Mouse (Mus musculus) hindbrain, embryonic 10.5 days (tissue): ENCODE data around the gene Pax3. TPM values are rescaled to one million over a fixed set of nuclear protein-coding genes. Genes with fewer than 3 reads are reported as not detected.
A peak's percentile ranks its signal among the peaks of the same experiment; 100 is the strongest.

ENCODE experiments used
- DNase-seq: peaks from one replicate; pipeline ENCODE4 v3.0.0-alpha.2; 2017; ENCODE audit warnings: low spot score
- H3K27ac ChIP-seq: fragments of 300-500 bp; sonication (generic); 2 replicates; pipeline ENCODE4 v1.5.1; 2016; ENCODE audit warnings: mild to moderate bottlenecking, moderate library complexity
- H3K27me3 ChIP-seq: fragments of 300-500 bp; sonication (generic); 2 replicates; pipeline ENCODE4 v1.6.1; 2016; ENCODE audit warnings: mild to moderate bottlenecking; ENCODE audit not compliant: poor library complexity, insufficient read depth, severe bottlenecking
- H3K36me3 ChIP-seq: fragments of 300-500 bp; sonication (generic); 2 replicates; pipeline ENCODE4 v1.6.1; 2016; ENCODE audit warnings: mild to moderate bottlenecking, moderate library complexity
- H3K4me1 ChIP-seq: fragments of 300-500 bp; sonication (generic); replicated peaks from 2 replicates; pipeline ENCODE4 v1.6.1; 2016; ENCODE audit warnings: mild to moderate bottlenecking
- H3K4me3 ChIP-seq: fragments of 300-500 bp; sonication (generic); 2 replicates; pipeline ENCODE4 v1.5.1; 2016; ENCODE audit warnings: mild to moderate bottlenecking, moderate library complexity
- H3K9me3 ChIP-seq: fragments of 300-500 bp; sonication (generic); 2 replicates; pipeline ENCODE4 v1.6.1; 2016; ENCODE audit warnings: mild to moderate bottlenecking, moderate library complexity
- WGBS: fragments of 180-500 bp; shearing (Covaris S2); methylation state at CpG from one replicate; pipeline ENCODE4 v1.1.7; 2016; 5-methylcytosine and 5-hydroxymethylcytosine counted together
- polyA plus RNA-seq: library from polyadenylated mRNA; unstranded; fragments of >200 nt; fragmentation: Nextera tagmentation; extraction: Ambion mirVana; gene quantifications from 2 replicates; pipeline ENCODE4 v1.2.1, GENCODE M21; 2016

Pax3 gene
- polyA plus RNA-seq, 1 experiment from 2014 or later = 54.6 TPM

DNA sequence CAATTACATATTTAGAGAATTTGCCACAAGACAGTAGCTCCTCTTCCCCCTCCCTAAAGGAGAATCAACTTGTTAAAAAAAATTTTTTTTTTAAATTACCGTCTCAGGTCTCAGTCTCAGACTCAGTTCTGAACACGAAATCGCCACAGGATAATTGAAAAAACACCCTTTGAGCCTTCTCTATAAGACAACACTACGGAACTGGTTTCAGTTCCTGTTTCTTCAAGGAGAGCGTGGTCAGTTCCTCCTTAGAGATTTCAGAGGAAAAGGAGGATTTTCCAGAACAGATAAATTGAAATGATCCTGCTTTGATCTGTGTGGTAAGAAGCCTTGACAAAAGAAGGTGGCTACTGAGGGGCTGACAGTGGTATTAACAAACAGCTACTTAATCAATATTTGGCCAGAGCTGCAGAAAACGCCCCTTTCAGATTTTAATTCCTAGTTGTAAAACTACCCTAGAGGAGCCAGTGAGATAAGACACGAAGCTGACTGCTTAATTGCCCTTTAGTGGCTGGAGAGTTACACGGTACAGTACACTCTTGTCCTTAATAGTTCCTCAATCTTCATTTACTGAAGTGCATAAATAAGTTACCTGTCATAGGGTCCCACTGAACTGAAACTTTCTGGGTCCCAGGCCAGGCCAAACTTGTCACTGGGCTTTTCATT lies 9.7 kb downstream of the Pax3 start:
- peak; percentile 6 for DNase-seq
- H3K27me3 ChIP-seq = peaks cover 99% of the 10 kb centered on the region
- H3K27ac ChIP-seq = peak overlapping the region; percentile 95
- no peaks in the 10 kb centered on the region for H3K9me3 ChIP-seq
- peak overlapping the region; percentile 72 for H3K4me3 ChIP-seq
- peaks cover 81% of the 10 kb centered on the region for H3K4me1 ChIP-seq
- peaks cover 34% of the 10 kb centered on the region for H3K36me3 ChIP-seq
- 9% methylated on average over 8 of the region's 8 CpGs for WGBS

DNA sequence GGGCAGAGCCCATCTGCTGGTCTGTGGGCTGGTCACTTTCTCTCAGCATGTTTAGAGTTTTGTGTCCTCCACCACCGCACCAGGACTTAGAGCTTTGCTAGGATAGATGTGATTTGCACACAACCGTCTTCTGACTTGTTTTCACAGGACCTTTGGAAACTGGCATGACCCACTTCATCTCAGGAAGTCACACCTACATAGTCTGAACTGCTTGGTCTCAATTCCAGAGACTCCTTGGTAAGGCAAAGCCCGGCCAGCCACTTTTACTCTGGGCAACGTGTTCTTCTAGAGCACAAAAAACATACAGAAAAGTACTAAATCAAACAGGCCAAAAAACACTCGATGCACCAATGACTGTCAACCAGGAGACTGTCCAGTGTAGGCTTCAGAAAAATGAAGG lies 14.0 kb downstream of the Pax3 start:
- peaks cover 48% of the 10 kb centered on the region for H3K36me3 ChIP-seq
- H3K27ac ChIP-seq = peak overlapping the region; percentile 35; the same call in 1 of the 2 replicates
- peaks cover 99% of the 10 kb centered on the region for H3K27me3 ChIP-seq
- H3K4me1 ChIP-seq = peaks cover 64% of the 10 kb centered on the region
- 46% methylated on average over 5 of the region's 5 CpGs for WGBS
- no peak overlapping the region for H3K4me3 ChIP-seq
- H3K9me3 ChIP-seq = no peaks in the 10 kb centered on the region
- DNase-seq = peak; percentile 24

DNA sequence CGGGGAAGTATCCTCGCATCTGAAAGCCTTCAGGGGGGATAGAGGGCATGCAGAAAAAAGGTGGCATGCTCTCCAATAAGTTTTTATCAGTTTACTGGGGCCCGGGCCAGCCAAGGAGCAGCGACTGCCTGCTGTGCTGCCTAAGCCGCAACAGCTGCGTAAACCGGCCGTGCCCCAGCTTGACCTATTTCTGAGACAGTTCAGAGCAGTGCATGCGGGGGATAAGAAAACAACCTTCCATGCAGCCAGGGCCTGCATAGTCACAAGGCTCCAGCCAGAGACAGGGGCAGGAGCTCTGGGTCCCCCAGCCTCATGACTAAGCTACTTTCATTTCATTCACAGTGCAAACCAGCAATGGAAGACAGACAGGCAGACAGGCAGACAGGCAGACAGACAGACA lies 15.1 kb downstream of the Pax3 start:
- 3% methylated on average over 9 of the region's 9 CpGs for WGBS
- peak overlapping the region; percentile 20; the same call in 1 of the 2 replicates for H3K4me3 ChIP-seq
- peaks cover 97% of the 10 kb centered on the region for H3K27me3 ChIP-seq
- peaks cover 60% of the 10 kb centered on the region for H3K4me1 ChIP-seq
- peak; percentile 73 for DNase-seq
- H3K36me3 ChIP-seq = peaks cover 56% of the 10 kb centered on the region
- H3K9me3 ChIP-seq = no peaks in the 10 kb centered on the region
- peak overlapping the region; percentile 46 for H3K27ac ChIP-seq

DNA sequence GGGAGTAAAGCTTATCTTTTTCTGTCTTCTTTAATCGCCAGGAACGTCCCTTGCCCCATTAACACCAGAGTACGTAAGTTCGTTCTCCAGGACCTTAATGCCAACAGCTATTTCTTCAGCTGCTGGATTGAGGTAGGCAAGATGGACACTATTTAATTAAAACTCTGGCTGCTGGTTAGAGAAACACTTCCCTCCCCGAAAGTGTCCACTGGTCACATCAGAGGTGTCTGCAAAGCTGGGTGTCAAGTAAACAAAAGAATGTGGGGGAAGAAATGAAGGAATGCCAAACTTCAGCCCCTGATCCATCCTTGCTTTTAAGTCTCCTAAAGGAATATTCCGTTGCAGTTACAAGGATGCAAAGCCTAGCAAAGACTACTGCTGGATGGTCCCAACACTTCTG lies 24.6 kb downstream of the Pax3 start:
- Histone ChIP-seq H3K27ac (peak overlapping the region; percentile 77), H3K4me1 (peaks cover 84% of the 10 kb centered on the region), H3K4me3 (peak overlapping the region; percentile 6; the same call in 1 of the 2 replicates), H3K36me3 (peaks cover 14% of the 10 kb centered on the region), H3K27me3 (peaks cover 93% of the 10 kb centered on the region), H3K9me3 (no peaks in the 10 kb centered on the region)
- no peak for DNase-seq
- WGBS = 25% methylated on average over 6 of the region's 6 CpGs

DNA sequence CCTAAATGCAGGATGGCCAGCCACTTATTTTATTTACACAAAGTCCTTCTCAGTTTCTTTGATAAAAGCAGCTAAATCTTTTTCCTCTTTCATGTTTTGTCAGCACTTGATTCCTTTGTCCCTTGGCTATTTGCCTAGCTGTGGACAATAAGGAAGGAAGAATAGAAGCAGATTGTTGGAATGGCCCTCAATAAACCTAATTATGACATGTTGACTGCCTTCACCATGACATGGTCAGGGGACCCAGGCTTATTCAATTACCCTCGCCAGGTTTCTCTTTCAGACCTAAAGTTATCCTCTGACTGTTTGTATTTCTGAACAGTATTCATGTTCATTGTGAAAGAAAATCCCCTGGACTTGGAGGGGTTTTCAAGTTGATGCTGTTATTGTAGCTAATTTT lies 25.3 kb downstream of the Pax3 start:
- Histone ChIP-seq H3K4me1 (peaks cover 84% of the 10 kb centered on the region), H3K4me3 (peak overlapping the region; percentile 6; the same call in 1 of the 2 replicates), H3K36me3 (peaks cover 8% of the 10 kb centered on the region), H3K27ac (peak overlapping the region; percentile 77), H3K9me3 (no peaks in the 10 kb centered on the region), H3K27me3 (peaks cover 93% of the 10 kb centered on the region)
- DNase-seq = peak; percentile 2
- WGBS = 6% methylated on average over 1 of the region's 1 CpGs

DNA sequence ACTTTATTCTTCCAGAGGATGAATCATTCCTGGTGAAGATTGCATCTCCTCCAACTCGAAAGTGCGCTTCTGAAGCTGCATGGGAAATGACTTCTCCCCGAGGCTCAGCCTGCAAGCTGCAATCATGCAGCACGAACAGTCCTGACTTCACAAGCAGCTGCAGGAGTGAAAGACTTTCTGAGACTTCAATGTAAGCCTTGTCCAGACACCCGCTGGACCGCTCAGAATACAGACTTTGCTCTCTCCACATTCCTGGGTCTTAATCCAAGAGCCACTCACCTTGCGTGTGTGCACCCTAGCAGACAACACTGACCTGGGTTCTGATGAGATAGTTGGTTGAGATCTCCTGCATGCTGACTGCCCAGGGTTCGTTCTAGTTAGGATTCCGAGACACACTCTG lies 26.2 kb downstream of the Pax3 start:
- Histone ChIP-seq H3K27me3 (peaks cover 93% of the 10 kb centered on the region), H3K27ac (peak overlapping the region; percentile 77), H3K9me3 (no peaks in the 10 kb centered on the region), H3K4me1 (peaks cover 86% of the 10 kb centered on the region), H3K36me3 (peaks cover 6% of the 10 kb centered on the region), H3K4me3 (peak overlapping the region; percentile 16)
- 29% methylated on average over 9 of the region's 9 CpGs for WGBS
- DNase-seq = peak; percentile 29

DNA sequence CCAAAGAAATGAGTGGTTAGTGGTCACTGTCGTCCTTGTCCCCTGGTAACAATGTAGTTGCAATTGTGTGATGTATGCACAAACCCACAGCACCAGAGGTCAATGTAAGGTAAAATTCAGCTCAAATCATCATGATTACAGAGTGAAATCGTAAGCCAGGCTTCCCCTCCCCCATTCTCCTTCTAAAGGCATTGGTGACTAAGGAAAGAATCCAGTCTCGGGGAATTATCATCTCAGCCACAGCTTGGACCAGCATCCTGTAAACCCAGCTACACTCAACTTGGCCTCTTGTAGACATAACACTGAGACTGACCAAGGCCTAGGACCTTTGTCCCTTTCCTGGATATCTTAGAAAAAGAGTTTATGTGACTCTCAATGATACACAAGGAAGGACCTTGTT lies 28.1 kb downstream of the Pax3 start:
- Histone ChIP-seq H3K4me1 (peaks cover 96% of the 10 kb centered on the region), H3K4me3 (no peak overlapping the region; the same call in 1 of the 2 replicates), H3K9me3 (no peaks in the 10 kb centered on the region), H3K27ac (peak overlapping the region; percentile 41; the same call in 1 of the 2 replicates), H3K36me3 (peaks cover 18% of the 10 kb centered on the region; the same call in 1 of the 2 replicates), H3K27me3 (peaks cover 98% of the 10 kb centered on the region)
- 26% methylated on average over 3 of the region's 3 CpGs for WGBS
- DNase-seq = no peak

DNA sequence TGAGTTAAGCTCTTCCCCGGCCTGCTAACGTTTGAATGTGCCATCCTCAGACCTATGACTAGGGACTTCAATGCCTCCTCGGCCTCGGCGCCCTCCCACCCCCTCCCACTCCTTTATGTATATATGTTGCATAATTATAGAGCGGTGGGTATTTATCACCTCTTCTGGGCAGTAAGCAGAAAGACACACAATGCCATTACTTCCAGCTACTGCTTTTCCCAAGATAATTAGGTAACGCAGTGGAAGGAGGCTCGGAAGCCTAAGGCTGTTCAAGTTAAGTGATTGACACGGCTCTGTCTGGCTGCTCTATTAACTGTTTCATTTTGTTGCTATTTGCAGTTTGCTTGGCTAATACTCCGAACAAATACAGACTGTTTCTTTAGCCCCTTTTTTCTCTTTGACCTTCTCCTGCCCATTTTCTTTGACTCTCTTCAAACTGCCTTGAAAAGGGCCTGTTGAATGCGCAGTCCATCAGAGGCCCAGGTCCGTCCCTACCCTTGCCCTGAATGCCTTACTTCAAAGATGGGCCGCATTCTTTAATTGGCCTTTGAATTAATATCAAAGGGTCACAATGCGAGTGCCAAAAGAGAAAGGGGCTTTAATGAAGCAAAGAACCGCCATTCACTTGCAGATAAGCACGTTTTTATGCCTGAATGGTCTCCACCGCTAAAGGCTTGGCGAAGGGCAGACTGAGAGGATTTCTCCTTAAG lies 29.2 kb downstream of the Pax3 start:
- peak; percentile 63 for DNase-seq
- Histone ChIP-seq H3K4me1 (peaks cover 91% of the 10 kb centered on the region), H3K9me3 (no peaks in the 10 kb centered on the region), H3K4me3 (0 out of 2 replicates have a peak overlapping the region, but pooled peaks have one; percentile 2), H3K27ac (peak overlapping the region; percentile 77; the same call in 1 of the 2 replicates), H3K36me3 (peaks cover 18% of the 10 kb centered on the region; the same call in 1 of the 2 replicates), H3K27me3 (peaks cover 98% of the 10 kb centered on the region)
- WGBS = 16% methylated on average over 18 of the region's 18 CpGs

DNA sequence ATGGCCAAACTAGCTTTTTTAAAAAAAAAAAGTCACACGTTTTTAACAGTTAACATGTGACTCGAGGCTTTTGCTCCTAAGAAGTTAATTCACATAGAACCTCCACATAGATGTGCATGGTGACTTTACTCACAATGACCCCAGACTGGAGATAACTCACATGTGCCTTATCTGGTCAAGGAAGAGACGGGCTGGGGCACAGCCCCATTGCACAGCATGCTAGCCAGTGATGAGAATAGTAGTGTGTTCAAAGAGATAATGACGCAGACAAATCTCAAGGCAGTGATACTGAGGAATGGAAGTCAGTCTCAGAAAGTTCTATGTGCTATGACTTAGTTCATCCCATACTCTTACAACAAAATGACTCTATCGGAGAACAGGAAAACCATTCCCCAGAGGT lies 35.2 kb downstream of the Pax3 start:
- Histone ChIP-seq H3K4me1 (peaks cover 74% of the 10 kb centered on the region), H3K27me3 (peaks cover 97% of the 10 kb centered on the region), H3K9me3 (no peaks in the 10 kb centered on the region), H3K4me3 (no peak overlapping the region), H3K27ac (no peak overlapping the region), H3K36me3 (peaks cover 18% of the 10 kb centered on the region; the same call in 1 of the 2 replicates)
- peak; percentile 1 for DNase-seq
- 80% methylated on average over 5 of the region's 5 CpGs for WGBS

DNA sequence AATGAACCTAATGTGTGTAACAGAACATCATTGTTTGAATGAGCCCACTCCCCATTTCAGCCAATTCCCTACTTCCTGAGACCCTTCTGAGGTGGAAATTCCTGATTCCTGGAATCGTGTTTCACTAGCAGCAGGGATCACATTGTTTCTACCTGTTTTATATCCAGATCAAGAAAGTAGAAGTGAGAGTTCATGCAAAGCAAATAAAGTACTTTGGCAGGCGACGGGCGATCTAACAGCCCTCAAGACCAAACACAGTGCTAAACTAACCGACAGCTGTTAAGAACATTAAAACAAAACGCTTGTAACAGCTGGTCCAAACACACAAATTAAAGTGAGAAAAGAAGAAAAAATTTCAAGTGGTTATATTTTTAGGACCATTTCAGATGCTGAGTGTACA lies 39.0 kb downstream of the Pax3 start:
- Histone ChIP-seq H3K27me3 (peaks cover 92% of the 10 kb centered on the region), H3K27ac (no peak overlapping the region)
- WGBS = 38% methylated on average over 6 of the region's 6 CpGs

DNA sequence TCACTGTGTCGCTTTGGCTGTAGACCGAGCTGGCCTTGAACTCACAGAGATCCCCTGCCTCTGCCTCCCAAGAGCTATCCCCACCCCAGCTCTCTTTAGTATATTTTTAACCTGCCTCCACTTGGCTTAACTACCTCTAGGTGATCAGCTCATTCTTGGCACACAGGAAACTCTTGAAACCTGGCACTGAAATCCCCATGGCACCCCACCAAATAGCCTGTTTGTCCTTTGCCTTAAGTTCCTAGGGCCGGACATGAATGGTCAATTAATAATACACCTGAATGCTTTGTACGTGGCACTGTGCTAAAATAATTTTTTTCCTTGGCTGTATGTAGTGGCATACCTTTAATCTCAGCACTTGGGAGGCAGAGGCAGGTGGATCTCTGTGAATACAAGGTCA lies 41.1 kb downstream of the Pax3 start:
- peaks cover 45% of the 10 kb centered on the region for H3K4me1 ChIP-seq
- peaks cover 15% of the 10 kb centered on the region; the same call in 1 of the 2 replicates for H3K36me3 ChIP-seq
- no peak for DNase-seq
- H3K27me3 ChIP-seq = peaks cover 92% of the 10 kb centered on the region
- no peaks in the 10 kb centered on the region for H3K9me3 ChIP-seq
- H3K4me3 ChIP-seq = no peak overlapping the region
- WGBS = 87% methylated on average over 4 of the region's 4 CpGs
- H3K27ac ChIP-seq = no peak overlapping the region

More for the DNA sequence above, 39.0 kb downstream of the Pax3 start:
- H3K4me1 ChIP-seq = peaks cover 52% of the 10 kb centered on the region
- no peak overlapping the region for H3K4me3 ChIP-seq
- DNase-seq = no peak
- peaks cover 15% of the 10 kb centered on the region; the same call in 1 of the 2 replicates for H3K36me3 ChIP-seq
- no peaks in the 10 kb centered on the region for H3K9me3 ChIP-seq

DNA sequence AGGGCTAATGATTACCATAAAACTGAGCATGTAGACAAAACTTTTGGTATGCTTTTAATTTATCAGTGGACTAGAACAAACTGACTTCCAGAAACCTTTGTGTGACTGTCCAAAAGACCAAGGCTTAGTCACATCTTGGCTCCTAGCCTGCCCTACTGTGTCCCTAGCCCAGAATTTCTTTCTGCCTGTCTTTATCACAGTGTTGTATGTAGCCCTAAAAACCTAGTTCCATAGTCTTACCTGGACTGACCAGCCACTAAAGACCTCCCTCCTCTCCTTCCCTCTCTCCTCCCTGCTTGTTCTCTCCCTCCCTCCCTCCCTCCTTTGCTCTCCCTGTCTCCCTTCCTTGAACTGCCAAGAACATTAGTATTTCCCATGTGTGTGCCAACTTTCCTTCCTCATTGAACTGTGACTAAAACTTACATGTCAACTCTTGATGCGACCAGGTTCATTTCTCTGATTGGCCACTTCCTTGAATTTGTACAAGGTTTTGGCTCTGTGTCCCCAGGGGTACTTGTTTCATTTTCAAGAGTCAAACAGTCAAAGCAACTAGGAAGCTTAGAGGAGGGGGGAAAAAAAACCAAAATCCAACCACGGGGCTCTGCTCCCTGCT lies 48.8 kb downstream of the Pax3 start:
- Histone ChIP-seq H3K36me3 (peaks cover 5% of the 10 kb centered on the region; the same call in 1 of the 2 replicates), H3K27me3 (peaks cover 100% of the 10 kb centered on the region), H3K27ac (no peak overlapping the region), H3K4me3 (no peak overlapping the region), H3K4me1 (peaks cover 46% of the 10 kb centered on the region), H3K9me3 (no peaks in the 10 kb centered on the region)
- WGBS = 60% methylated on average over 2 of the region's 2 CpGs
- no peak for DNase-seq
